ENCODE assay signal across 22 mouse cellular contexts in genomic region chr8:51502567-51502966, GRCm38 (mm10).
DNase-seq lines count a peak whose midpoint lies in the region; ATAC-seq and TF ChIP-seq lines count a peak whose summit lies in the region.
"Had no signal": no experiment of that assay in that cellular context is flagged by ENCODE, and none has a peak within 500 bp of the region (broad histone marks: within the 10 kb centered on the region; RNA-seq: fewer than 3 reads in every experiment).

No protein-coding gene starts in this region.

- no peak overlapping the region for H3K4me3 ChIP-seq in forebrain, embryonic 13.5 days
- H3K4me3 ChIP-seq in forebrain, embryonic 12.5 days (replicated peaks), result no peak overlapping the region
- H3K4me3 ChIP-seq in hindbrain, postnatal 0 days (ENCODE audit: low read length), result no peak overlapping the region
- no peak overlapping the region for H3K4me3 ChIP-seq in hindbrain, embryonic 11.5 days (ENCODE audit: low read depth, low read length)
- no peak overlapping the region for H3K4me3 ChIP-seq in forebrain, postnatal 0 days (ENCODE audit: low read depth, low read length)
- H3K4me3 ChIP-seq: embryonic facial prominence, embryonic 13.5 days; heart, embryonic 10.5 days had no signal

- DNase-seq in hindbrain, postnatal 0 days (ENCODE audit: low spot score), result peak; percentile 3
- DNase-seq in hindbrain, embryonic 11.5 days (ENCODE audit: low spot score), result no peak
- peak; percentile 5 for DNase-seq in brain, adult 2 months (ENCODE audit: low read depth, low spot score)
- DNase-seq in forebrain, postnatal 0 days, result peak; percentile 38
- no peak for DNase-seq in layer of hippocampus, adult 11-12 months (ENCODE audit: low spot score)
- DNase-seq: adrenal gland, adult 8-10 months; adrenal gland, postnatal 36 days; B cell, adult 2 months; cerebellum, adult 18-20 months; cerebellum, adult 9-11 months; cerebellum, postnatal 36 days; gastrocnemius, postnatal 10 days; heart, adult 18-20 months; heart, postnatal 10 days; heart, postnatal 4 days had no signal

- no peak overlapping the region for H3K27ac ChIP-seq in forebrain, embryonic 13.5 days
- H3K27ac ChIP-seq in forebrain, embryonic 12.5 days, result no peak overlapping the region
- H3K27ac ChIP-seq in hindbrain, postnatal 0 days, result no peak overlapping the region
- H3K27ac ChIP-seq in hindbrain, embryonic 11.5 days (ENCODE audit: low read depth, low read length), result no peak overlapping the region
- no peak overlapping the region for H3K27ac ChIP-seq in forebrain, postnatal 0 days (ENCODE audit: low read depth, low read length)
- H3K27ac ChIP-seq: embryonic facial prominence, embryonic 13.5 days; heart, embryonic 10.5 days; hindbrain, embryonic 14.5 days had no signal

- ATAC-seq in forebrain, embryonic 13.5 days, result peak; percentile 57; the same call in 1 of the 2 replicates
- no peak for ATAC-seq in forebrain, embryonic 12.5 days (ENCODE audit: low FRiP score)
- ATAC-seq in hindbrain, postnatal 0 days, result no peak
- no peak for ATAC-seq in hindbrain, embryonic 11.5 days (ENCODE audit: low FRiP score)
- ATAC-seq in forebrain, postnatal 0 days, result peak; percentile 67
- ATAC-seq: inflammation-experienced regulatory T-cells, adult 6 months; intestine, postnatal 0 days had no signal

- H3K4me2 ChIP-seq in forebrain, embryonic 13.5 days, result no peak overlapping the region
- no peak overlapping the region for H3K4me2 ChIP-seq in forebrain, embryonic 12.5 days
- H3K4me2 ChIP-seq in hindbrain, postnatal 0 days (ENCODE audit: low read depth, low read length), result no peak overlapping the region
- no peak overlapping the region for H3K4me2 ChIP-seq in hindbrain, embryonic 11.5 days (replicated peaks; ENCODE audit: low read depth, low read length)
- H3K4me2 ChIP-seq in forebrain, postnatal 0 days (ENCODE audit: low read depth), result no peak overlapping the region
- H3K4me2 ChIP-seq: embryonic facial prominence, embryonic 13.5 days; hindbrain, embryonic 14.5 days had no signal

- H3K9ac ChIP-seq in forebrain, embryonic 13.5 days, result no peak overlapping the region
- H3K9ac ChIP-seq in forebrain, embryonic 12.5 days, result no peak overlapping the region
- no peak overlapping the region for H3K9ac ChIP-seq in hindbrain, postnatal 0 days (replicated peaks; ENCODE audit: low read length)
- no peak overlapping the region for H3K9ac ChIP-seq in hindbrain, embryonic 11.5 days (ENCODE audit: low read depth, low read length)
- no peak overlapping the region for H3K9ac ChIP-seq in forebrain, postnatal 0 days
- H3K9ac ChIP-seq: embryonic facial prominence, embryonic 13.5 days; hindbrain, embryonic 14.5 days had no signal

- no peaks in the 10 kb centered on the region for H3K9me3 ChIP-seq in forebrain, embryonic 13.5 days (replicated peaks)
- H3K9me3 ChIP-seq in forebrain, embryonic 12.5 days, result no peaks in the 10 kb centered on the region
- no peaks in the 10 kb centered on the region for H3K9me3 ChIP-seq in hindbrain, postnatal 0 days (ENCODE audit: low read length)
- no peaks in the 10 kb centered on the region for H3K9me3 ChIP-seq in hindbrain, embryonic 11.5 days (ENCODE audit: control insufficient read depth, low read length)
- H3K9me3 ChIP-seq in forebrain, postnatal 0 days (ENCODE audit: low read length), result no peaks in the 10 kb centered on the region
- H3K9me3 ChIP-seq: embryonic facial prominence, embryonic 13.5 days; heart, embryonic 10.5 days had no signal

- 39% methylated on average over 4 of the region's 4 CpGs for WGBS in forebrain, embryonic 13.5 days
- WGBS in forebrain, embryonic 12.5 days, result 55% methylated on average over 4 of the region's 4 CpGs
- WGBS in hindbrain, postnatal 0 days, result 58% methylated on average over 4 of the region's 4 CpGs
- 86% methylated on average over 4 of the region's 4 CpGs for WGBS in hindbrain, embryonic 11.5 days
- 19% methylated on average over 4 of the region's 4 CpGs for WGBS in forebrain, postnatal 0 days

- no peaks in the 10 kb centered on the region for H3K4me1 ChIP-seq in forebrain, embryonic 13.5 days
- no peaks in the 10 kb centered on the region for H3K4me1 ChIP-seq in forebrain, embryonic 12.5 days
- H3K4me1 ChIP-seq in hindbrain, postnatal 0 days (ENCODE audit: insufficient read depth, low read length), result no peaks in the 10 kb centered on the region
- no peaks in the 10 kb centered on the region for H3K4me1 ChIP-seq in hindbrain, embryonic 11.5 days (replicated peaks; ENCODE audit: control insufficient read depth, insufficient read depth, low read length)
- no peaks in the 10 kb centered on the region for H3K4me1 ChIP-seq in forebrain, postnatal 0 days (ENCODE audit: insufficient read depth)
- H3K4me1 ChIP-seq: embryonic facial prominence, embryonic 13.5 days; heart, embryonic 10.5 days had no signal

- no peaks in the 10 kb centered on the region for H3K27me3 ChIP-seq in forebrain, embryonic 13.5 days
- H3K27me3 ChIP-seq in forebrain, embryonic 12.5 days, result no peaks in the 10 kb centered on the region
- no peaks in the 10 kb centered on the region for H3K27me3 ChIP-seq in hindbrain, postnatal 0 days (ENCODE audit: insufficient read depth, low read length)
- no peaks in the 10 kb centered on the region for H3K27me3 ChIP-seq in hindbrain, embryonic 11.5 days (ENCODE audit: control insufficient read depth, insufficient read depth, low read length)
- no peaks in the 10 kb centered on the region for H3K27me3 ChIP-seq in forebrain, postnatal 0 days (ENCODE audit: insufficient read depth, low read length)
- H3K27me3 ChIP-seq: embryonic facial prominence, embryonic 13.5 days had no signal

- no peaks in the 10 kb centered on the region for H3K36me3 ChIP-seq in forebrain, embryonic 13.5 days (ENCODE audit: poor library complexity, severe bottlenecking)
- no peaks in the 10 kb centered on the region for H3K36me3 ChIP-seq in forebrain, embryonic 12.5 days (replicated peaks)
- no peaks in the 10 kb centered on the region for H3K36me3 ChIP-seq in hindbrain, postnatal 0 days (ENCODE audit: insufficient read depth, low read length)
- H3K36me3 ChIP-seq in hindbrain, embryonic 11.5 days (ENCODE audit: control insufficient read depth, insufficient read depth, low read length), result no peaks in the 10 kb centered on the region
- H3K36me3 ChIP-seq in forebrain, postnatal 0 days (ENCODE audit: insufficient read depth), result no peaks in the 10 kb centered on the region
- H3K36me3 ChIP-seq: embryonic facial prominence, embryonic 13.5 days; heart, embryonic 10.5 days had no signal

- no peak for TF ChIP-seq CTCF in hindbrain, postnatal 0 days (IDR thresholded peaks at IDR 0.05; ENCODE audit: low read depth)
- no peak for TF ChIP-seq CTCF in forebrain, postnatal 0 days (IDR thresholded peaks at IDR 0.05; ENCODE audit: low read depth)

Comparison
In these comparisons a context has a peak if more than half of its experiments do, and no peak if none do; other contexts are left out.
1. ATAC-seq: peak in forebrain, embryonic 13.5 days (single experiment) and forebrain, postnatal 0 days (single experiment); none in forebrain, embryonic 12.5 days (single experiment), hindbrain, postnatal 0 days (single experiment) and hindbrain, embryonic 11.5 days (single experiment).
2. DNase-seq: peak in hindbrain, postnatal 0 days (single experiment), brain, adult 2 months (single experiment) and forebrain, postnatal 0 days (single experiment); none in hindbrain, embryonic 11.5 days (single experiment) and layer of hippocampus, adult 11-12 months (single experiment).